Mouse (Mus musculus): Measurements from ENCODE around the gene Camk1d.

DNA sequence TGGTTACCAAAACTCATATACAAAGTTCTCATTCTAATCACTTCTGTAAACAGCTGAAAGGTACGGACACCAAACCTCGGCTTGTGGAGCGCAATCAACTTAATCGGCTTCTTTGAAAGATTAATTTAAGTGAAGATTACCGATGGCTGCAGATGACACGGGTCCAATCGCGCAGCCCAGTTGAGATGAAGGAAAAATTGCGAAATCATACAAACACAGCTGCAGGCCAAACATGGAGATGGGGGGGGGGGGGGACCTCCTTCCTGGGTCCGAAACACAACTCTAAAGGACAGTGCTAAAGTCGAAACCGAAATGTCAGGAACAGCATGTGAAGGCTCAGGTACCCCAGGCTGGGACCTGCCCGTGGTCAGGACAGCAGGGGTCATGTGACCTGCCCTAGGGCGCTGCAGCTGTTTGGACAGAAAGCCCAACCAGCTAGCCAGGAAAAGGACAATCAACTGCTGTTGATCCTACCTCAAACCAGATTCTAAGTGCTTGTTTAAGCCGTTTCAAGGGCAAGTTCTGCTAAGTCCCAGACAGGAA is 44.7 kb downstream of the Camk1d start:
- TF ChIP-seq CTCF (IDR thresholded peaks at IDR 0.05; ENCODE audit: extremely low read depth, insufficient read length, insufficient replicate concordance, low read depth, low read length) (no peak), POLR2A (IDR thresholded peaks at IDR 0.05; ENCODE audit: low read depth, low read length) (no peak)

Measured in small intestine, adult 2 months (tissue).